Mouse (Mus musculus) c-Kit-positive CD71-positive TER-119-positive erythroid progenitor cells, embryonic 14.5 days (primary cell): ENCODE measurements around the gene Phlda2.
"Not testable (repeated sequence)": the region's sequence is repeated elsewhere in the genome, so short reads cannot be mapped to it uniquely, and the experiment has no call there.

Experiments used
- DNase-seq: peaks from one replicate; pipeline ENCODE4 v3.0.0-alpha.2; 2013; ENCODE audit warnings: low spot score

Gene Phlda2

GRCm38 (mm10) chr7:143502418-143503200 is at the start of gene Phlda2:
Gene Phlda2 (minus strand): TSS chr7:143503150.
- no peak for DNase-seq

GRCm38 (mm10) chr7:143549588-143550220 is 46.8 kb upstream of the Phlda2 start:
- no peak for DNase-seq

- DNase-seq, result peak; percentile 97
Observed at GRCm38 (mm10) chr7:143548976-143549457, 46.1 kb upstream of the Phlda2 start, which contains the start of gene Nap1l4. Gene Nap1l4 (minus strand): TSS chr7:143549106.

GRCm38 (mm10) chr7:143548231-143548961 is 45.4 kb upstream of the Phlda2 start:
- peak; percentile 59 for DNase-seq

GRCm38 (mm10) chr7:143546554-143546953 is 43.6 kb upstream of the Phlda2 start:
- no peak for DNase-seq

GRCm38 (mm10) chr7:143544368-143544767 is 41.4 kb upstream of the Phlda2 start:
- no peak for DNase-seq

- DNase-seq, result no peak
Observed at GRCm38 (mm10) chr7:143538671-143539070, 35.7 kb upstream of the Phlda2 start.

GRCm38 (mm10) chr7:143538229-143538628 is 35.3 kb upstream of the Phlda2 start:
- DNase-seq, result not testable (repeated sequence)

- no peak for DNase-seq
Observed at GRCm38 (mm10) chr7:143536251-143536650, 33.3 kb upstream of the Phlda2 start.

- peak; percentile 62 for DNase-seq
Observed at GRCm38 (mm10) chr7:143533284-143533683, 30.3 kb upstream of the Phlda2 start.

GRCm38 (mm10) chr7:143532410-143532809 is 29.5 kb upstream of the Phlda2 start:
- no peak for DNase-seq

- DNase-seq, result no peak
Observed at GRCm38 (mm10) chr7:143519333-143519732, 16.4 kb upstream of the Phlda2 start.

- DNase-seq, result no peak
Observed at GRCm38 (mm10) chr7:143514416-143514768, 11.4 kb upstream of the Phlda2 start.

GRCm38 (mm10) chr7:143513763-143514415 is 10.9 kb upstream of the Phlda2 start:
- no peak for DNase-seq

- DNase-seq, result no peak
Observed at GRCm38 (mm10) chr7:143511335-143511712, 8.4 kb upstream of the Phlda2 start.

- DNase-seq, result no peak
Observed at GRCm38 (mm10) chr7:143510593-143511334, 7.8 kb upstream of the Phlda2 start.

GRCm38 (mm10) chr7:143509566-143509965 is 6.6 kb upstream of the Phlda2 start:
- DNase-seq, result no peak

- peak; percentile 54 for DNase-seq
Observed at GRCm38 (mm10) chr7:143506675-143507074, 3.7 kb upstream of the Phlda2 start.

GRCm38 (mm10) chr7:143506271-143506670 is 3.3 kb upstream of the Phlda2 start:
- DNase-seq, result no peak

- peak; percentile 61 for DNase-seq
Observed at GRCm38 (mm10) chr7:143505823-143506222, 2.9 kb upstream of the Phlda2 start.

- DNase-seq, result no peak
Observed at GRCm38 (mm10) chr7:143505411-143505810, 2.5 kb upstream of the Phlda2 start.
